Mouse (Mus musculus) CH12.LX (cell line): ENCODE results near the gene Eml2. TPM values are rescaled to one million over a fixed set of nuclear protein-coding genes. Genes with fewer than 3 reads are reported as not detected.

Experiments
- DNase-seq: peaks from one replicate; pipeline ENCODE4 v3.0.0-alpha.2; 2013; ENCODE audit errors: extremely low read depth
- H3K27ac ChIP-seq: 2 replicates; pipeline ENCODE4 v1.5.1; 2012; ENCODE audit warnings: low read depth, mild to moderate bottlenecking, control low read depth, moderate library complexity; ENCODE audit not compliant: insufficient read depth
- H3K27me3 ChIP-seq: replicated peaks from 2 replicates; pipeline ENCODE3; 2012; ENCODE audit warnings: inconsistent platforms
- H3K36me3 ChIP-seq, 2 experiments: replicated peaks in 1 of 2; 2 replicates each; pipeline versions ENCODE3 to v1.6.1; 2012; ENCODE audit warnings: inconsistent platforms in 1 of 2, low read length in 1 of 2, mild to moderate bottlenecking in 1 of 2, mixed read lengths in 1 of 2, moderate library complexity in 1 of 2; ENCODE audit not compliant: control insufficient read depth in 1 of 2, insufficient read depth in 1 of 2
- H3K4me1 ChIP-seq, 2 experiments: 2 replicates each; pipeline ENCODE4 v1.6.1; 2012; ENCODE audit warnings: inconsistent platforms in 1 of 2, moderate library complexity in 1 of 2; ENCODE audit not compliant: insufficient read depth in 2 of 2, control insufficient read depth in 1 of 2
- H3K4me2 ChIP-seq: 2 replicates; pipeline ENCODE4 v1.6.1; 2012; ENCODE audit warnings: low read depth, mild to moderate bottlenecking, control low read depth; ENCODE audit not compliant: poor library complexity, insufficient read depth, severe bottlenecking
- H3K4me3 ChIP-seq, 3 experiments: fragments of 150-350 bp in 1 of 3; sonication (generic) in 1 of 3; replicated peaks in 1 of 3; 2 replicates each; pipeline versions ENCODE3 to v1.5.1; 2011 to 2012; ENCODE audit warnings: low read depth in 2 of 3, low read length in 2 of 3, mild to moderate bottlenecking in 2 of 3, moderate library complexity in 2 of 3, control low read depth in 1 of 3, improper control_type of control experiment in 1 of 3, inconsistent platforms in 1 of 3, mixed read lengths in 1 of 3; ENCODE audit not compliant: poor library complexity in 1 of 3
- H3K79me2 ChIP-seq: replicated peaks from 2 replicates; pipeline ENCODE4 v1.6.1; 2012; ENCODE audit warnings: mild to moderate bottlenecking, moderate library complexity; ENCODE audit not compliant: control insufficient read depth, poor library complexity, insufficient read depth, severe bottlenecking; ENCODE audit errors: extremely low read depth
- H3K9ac ChIP-seq: 2 replicates; pipeline ENCODE4 v1.6.1; 2012; ENCODE audit warnings: low read depth, mild to moderate bottlenecking, control low read depth, moderate library complexity; ENCODE audit not compliant: insufficient read depth
- H3K9me3 ChIP-seq: replicated peaks from 2 replicates; pipeline ENCODE3; 2012; ENCODE audit warnings: low read length, inconsistent platforms, mixed read lengths
- CHD1 ChIP-seq: IDR thresholded peaks from 2 replicates; pipeline ENCODE4 v1.6.1; 2012; ENCODE audit warnings: low read depth, low read length, improper control_type of control experiment, inconsistent platforms
- CHD2 ChIP-seq: IDR thresholded peaks from 2 replicates; pipeline ENCODE4 v1.6.1; 2011; ENCODE audit warnings: low read length, improper control_type of control experiment
- CTCF ChIP-seq, 2 experiments: IDR thresholded peaks in 1 of 2; conservative IDR thresholded peaks in 1 of 2; 2 replicates each; pipeline ENCODE4 v1.5.1; 2011 to 2012; ENCODE audit warnings: low read depth in 2 of 2, low read length in 2 of 2, improper control_type of control experiment in 1 of 2, inconsistent platforms in 1 of 2, mild to moderate bottlenecking in 1 of 2, moderate library complexity in 1 of 2
- E2F4 ChIP-seq: IDR thresholded peaks from 2 replicates; pipeline ENCODE4 v1.6.1; 2011; ENCODE audit warnings: low read depth, low read length, improper control_type of control experiment; ENCODE audit not compliant: insufficient replicate concordance
- EP300 ChIP-seq: IDR thresholded peaks from 2 replicates; pipeline ENCODE4 v1.6.1; 2011; ENCODE audit warnings: low read length, improper control_type of control experiment
- ETS1 ChIP-seq: conservative IDR thresholded peaks from 2 replicates; pipeline ENCODE4 v1.6.1; 2012; ENCODE audit warnings: low read depth, mild to moderate bottlenecking, inconsistent platforms, low read length, improper control_type of control experiment, moderate library complexity
- JUN ChIP-seq: IDR thresholded peaks from 2 replicates; pipeline ENCODE4 v1.6.1; 2011; ENCODE audit warnings: low read depth, mild to moderate bottlenecking, low read length, improper control_type of control experiment, moderate library complexity; ENCODE audit not compliant: insufficient read depth
- JUND ChIP-seq: conservative IDR thresholded peaks from 2 replicates; pipeline ENCODE4 v1.6.1; 2011; ENCODE audit warnings: low read depth, low read length, improper control_type of control experiment
- MAFK ChIP-seq: IDR thresholded peaks from 2 replicates; pipeline ENCODE4 v1.6.1; 2011; ENCODE audit warnings: low read length, improper control_type of control experiment; ENCODE audit not compliant: insufficient replicate concordance
- MAX ChIP-seq: IDR thresholded peaks from 2 replicates; pipeline ENCODE4 v1.6.1; 2011; ENCODE audit warnings: low read length, improper control_type of control experiment
- MAZ ChIP-seq: IDR thresholded peaks from 2 replicates; pipeline ENCODE4 v1.6.1; 2012; ENCODE audit warnings: low read depth, mild to moderate bottlenecking, inconsistent platforms, low read length, improper control_type of control experiment, moderate library complexity
- MEF2A ChIP-seq: IDR thresholded peaks from 2 replicates; pipeline ENCODE4 v1.6.1; 2014; ENCODE audit warnings: low read depth, mild to moderate bottlenecking, inconsistent platforms, low read length, improper control_type of control experiment, borderline replicate concordance
- MYC ChIP-seq: IDR thresholded peaks from 2 replicates; pipeline ENCODE4 v1.6.1; 2011; ENCODE audit warnings: low read depth, mild to moderate bottlenecking, improper control_type of control experiment, low read length
- RAD21 ChIP-seq: IDR thresholded peaks from 2 replicates; pipeline ENCODE4 v1.6.1; 2011; ENCODE audit warnings: low read depth, mild to moderate bottlenecking, low read length, improper control_type of control experiment, moderate library complexity
- SIN3A ChIP-seq: IDR thresholded peaks from 2 replicates; pipeline ENCODE4 v1.6.1; 2012; ENCODE audit warnings: low read length, improper control_type of control experiment, inconsistent platforms
- UBTF ChIP-seq: IDR thresholded peaks from 2 replicates; pipeline ENCODE4 v1.6.1; 2012; ENCODE audit warnings: low read depth, mild to moderate bottlenecking, inconsistent platforms, low read length, improper control_type of control experiment, moderate library complexity
- USF2 ChIP-seq: conservative IDR thresholded peaks from 2 replicates; pipeline ENCODE4 v1.6.1; 2011; ENCODE audit warnings: low read depth, low read length, improper control_type of control experiment
- dilution Hi-C: fragments of 300-500 bp; cut with MboI; formaldehyde crosslinking; loops from 2 replicates; pipeline ENCODE4 v1.14.3; 2020; ENCODE audit warnings: low sequenced_read_pairs; ENCODE audit not compliant: extremely low pct_unique_long_range_greater_than_20kb, extremely low pct_ligation_motif_present
- in situ Hi-C: fragments of 300-500 bp; cut with MboI; formaldehyde crosslinking; loops from 3 replicates; pipeline ENCODE4 v1.14.3; 2019; ENCODE audit warnings: low sequenced_read_pairs, low pct_ligation_motif_present, low pct_unique_long_range_greater_than_20kb, mixed read lengths
- polyA plus RNA-seq: library from polyadenylated mRNA; unstranded; fragments of >175 nt; gene quantifications from 2 replicates; pipeline ENCODE4 v1.2.1, GENCODE M21; 2012; ENCODE audit warnings: low read depth; ENCODE audit not compliant: insufficient read length
- total RNA-seq, 2 experiments: library from RNA; depleted of rRNA; stranded (reverse); fragments of 300-350 nt in 1 of 2; fragments of >200 nt in 1 of 2; gene quantifications; 2 replicates each; pipeline ENCODE4 v1.2.3; 2012 to 2014

Gene Eml2
- total and polyA plus RNA-seq, 3 experiments = 12.3 to 52.4 (median 29.1) TPM

DNA sequence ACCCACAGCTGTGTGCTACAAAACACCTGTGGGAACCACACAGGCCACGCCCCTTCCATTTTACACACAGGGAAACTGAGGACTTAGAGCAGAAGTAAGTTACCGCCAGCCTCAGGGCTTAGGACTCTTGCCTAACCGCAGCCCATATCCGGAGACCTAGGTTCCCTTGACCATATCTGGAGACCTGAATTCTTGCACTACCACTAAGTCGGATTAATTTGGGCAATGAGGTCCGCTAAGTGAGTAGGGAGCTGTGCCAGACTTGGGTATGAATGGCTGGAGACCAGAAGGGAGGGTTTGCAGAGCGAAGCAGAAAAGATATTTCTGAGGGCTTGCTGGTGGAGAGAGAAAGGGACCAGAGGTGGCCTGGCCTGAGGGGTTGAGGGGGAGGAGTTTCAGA lies 38.1 kb downstream of the Eml2 start:
- peaks cover 8% of the 10 kb centered on the region for H3K9me3 ChIP-seq
- H3K27me3 ChIP-seq = no peaks in the 10 kb centered on the region
- H3K36me3 ChIP-seq = no peaks in the 10 kb centered on the region
- no peak for DNase-seq
- dilution Hi-C loops (no loop called here), in situ Hi-C loops (no loop called here)
- no peak overlapping the region for H3K27ac ChIP-seq
- H3K9ac ChIP-seq = no peak overlapping the region
- no peaks in the 10 kb centered on the region for H3K79me2 ChIP-seq
- H3K4me1 ChIP-seq = peaks cover 2 to 25% of the 10 kb centered on the region in 2 experiments; a peak in 2 of 4 replicates
- H3K4me2 ChIP-seq = no peak overlapping the region
- H3K4me3 ChIP-seq = no peak overlapping the region
- TF ChIP-seq JUND (no peak), MAFK (no peak), CTCF (conservative IDR thresholded peaks at IDR 0.05 in 1 of 2, IDR thresholded peaks at IDR 0.05 in 1 of 2; ENCODE audit: low read depth in 2 of 2, low read length in 2 of 2) (no peak), USF2 (no peak), CHD1 (no peak)

DNA sequence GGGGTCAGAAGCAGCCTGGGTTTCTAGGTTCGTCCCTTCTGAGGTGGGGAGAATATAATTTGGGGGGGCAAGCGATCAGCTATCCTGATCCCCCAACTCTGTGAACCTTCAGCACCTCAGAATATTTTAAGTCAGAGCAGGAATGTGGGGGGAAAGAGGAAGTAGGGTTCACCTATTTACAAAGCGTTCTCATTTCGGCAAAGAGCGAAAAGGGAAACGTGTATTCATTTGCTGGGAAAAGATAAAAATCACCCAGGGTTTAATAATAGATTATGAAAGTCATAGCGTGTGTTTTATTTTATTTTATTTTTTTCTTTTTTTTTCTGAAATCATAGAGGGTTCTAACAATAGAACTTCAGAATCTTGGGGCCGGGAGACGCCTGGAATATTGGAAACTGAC lies 38.7 kb downstream of the Eml2 start:
- in situ Hi-C loops (no loop called here), dilution Hi-C loops (no loop called here)
- H3K79me2 ChIP-seq = no peaks in the 10 kb centered on the region
- H3K4me2 ChIP-seq = no peak overlapping the region; the same call in 1 of the 2 replicates
- H3K27me3 ChIP-seq = no peaks in the 10 kb centered on the region
- TF ChIP-seq CHD2 = no peak
- no peak for TF ChIP-seq UBTF
- TF ChIP-seq RAD21 = no peak
- no peak for TF ChIP-seq JUN
- no peak for TF ChIP-seq ETS1
- no peak for TF ChIP-seq E2F4
- no peak for TF ChIP-seq SIN3A
- TF ChIP-seq EP300 = no peak
- TF ChIP-seq CTCF (conservative IDR thresholded peaks at IDR 0.05 in 1 of 2, IDR thresholded peaks at IDR 0.05 in 1 of 2; ENCODE audit: low read depth in 2 of 2, low read length in 2 of 2) = no peak
- TF ChIP-seq MYC = no peak
- TF ChIP-seq MAZ = no peak
- TF ChIP-seq MAX = no peak
- TF ChIP-seq MEF2A = no peak
- TF ChIP-seq, all 38 proteins: peak for 0
- no peak for DNase-seq
- Histone ChIP-seq H3K27ac (no peak overlapping the region), H3K4me3 (no peak overlapping the region), H3K4me1 (peaks cover 2 to 25% of the 10 kb centered on the region in 2 experiments; a peak in 2 of 4 replicates), H3K9ac (no peak overlapping the region), H3K9me3 (peaks cover 5% of the 10 kb centered on the region), H3K36me3 (no peaks in the 10 kb centered on the region)
